Mouse (Mus musculus) ovary, postnatal 14 days (tissue): ENCODE results near the gene Asxl1.

Experiments used
- DNase-seq: peaks from one replicate; pipeline ENCODE4 v3.0.0; 2022; ENCODE audit warnings: low spot score

The Asxl1 gene

GRCm38 (mm10) chr2:153412563-153412962, 66.9 kb downstream of the Asxl1 start:
- DNase-seq: no peak

- no peak for DNase-seq
These were observed 69.0 kb downstream of the Asxl1 start for GRCm38 (mm10) chr2:153414607-153415006.

- no peak for DNase-seq
These were observed 72.2 kb downstream of the Asxl1 start for GRCm38 (mm10) chr2:153417841-153418240.

GRCm38 (mm10) chr2:153418381-153418780, 72.8 kb downstream of the Asxl1 start:
- no peak for DNase-seq

GRCm38 (mm10) chr2:153421233-153421632, 75.6 kb downstream of the Asxl1 start:
- DNase-seq: no peak

- no peak for DNase-seq
These were observed 76.4 kb downstream of the Asxl1 start for GRCm38 (mm10) chr2:153422051-153422450.

GRCm38 (mm10) chr2:153423113-153423512, 77.5 kb downstream of the Asxl1 start:
- no peak for DNase-seq

- DNase-seq: no peak
These were observed 78.9 kb downstream of the Asxl1 start for GRCm38 (mm10) chr2:153424557-153424956.

- DNase-seq: no peak
These were observed 79.7 kb downstream of the Asxl1 start for GRCm38 (mm10) chr2:153425124-153425844.

GRCm38 (mm10) chr2:153425998-153426670, 80.5 kb downstream of the Asxl1 start:
- DNase-seq: no peak

GRCm38 (mm10) chr2:153426931-153427330, 81.3 kb downstream of the Asxl1 start:
- DNase-seq: no peak

GRCm38 (mm10) chr2:153428485-153428884, 82.9 kb downstream of the Asxl1 start:
- no peak for DNase-seq

- no peak for DNase-seq
These were observed 84.9 kb downstream of the Asxl1 start for GRCm38 (mm10) chr2:153430571-153430970.

GRCm38 (mm10) chr2:153432492-153432891, 86.9 kb downstream of the Asxl1 start:
- no peak for DNase-seq

- no peak for DNase-seq
These were observed 88.2 kb downstream of the Asxl1 start for GRCm38 (mm10) chr2:153433859-153434258.

GRCm38 (mm10) chr2:153434880-153435831, 89.5 kb downstream of the Asxl1 start:
- no peak for DNase-seq

GRCm38 (mm10) chr2:153436641-153437305, 91.1 kb downstream of the Asxl1 start:
- DNase-seq: peak; percentile 39

- DNase-seq: no peak
These were observed 91.7 kb downstream of the Asxl1 start for GRCm38 (mm10) chr2:153437306-153437659.

GRCm38 (mm10) chr2:153440755-153441154, 95.1 kb downstream of the Asxl1 start:
- no peak for DNase-seq

- no peak for DNase-seq
These were observed 95.6 kb downstream of the Asxl1 start for GRCm38 (mm10) chr2:153441228-153441627.

GRCm38 (mm10) chr2:153442720-153443119, 97.1 kb downstream of the Asxl1 start:
- no peak for DNase-seq
